Mouse (Mus musculus) ovary, postnatal 36 days (tissue): ENCODE results near the gene Fam186b.

Experiments used
- DNase-seq: peaks from one replicate; pipeline ENCODE4 v3.0.0; 2022; ENCODE audit warnings: low spot score, mixed read lengths

Gene Fam186b

GRCm38 (mm10) chr15:99295484-99295981 is at the start of gene Fam186b:
TSS of gene Fam186b (minus strand) at chr15:99295888.
- peak; percentile 52 for DNase-seq

GRCm38 (mm10) chr15:99344961-99345360 is 49.3 kb upstream of the Fam186b start:
- no peak for DNase-seq

DNA sequence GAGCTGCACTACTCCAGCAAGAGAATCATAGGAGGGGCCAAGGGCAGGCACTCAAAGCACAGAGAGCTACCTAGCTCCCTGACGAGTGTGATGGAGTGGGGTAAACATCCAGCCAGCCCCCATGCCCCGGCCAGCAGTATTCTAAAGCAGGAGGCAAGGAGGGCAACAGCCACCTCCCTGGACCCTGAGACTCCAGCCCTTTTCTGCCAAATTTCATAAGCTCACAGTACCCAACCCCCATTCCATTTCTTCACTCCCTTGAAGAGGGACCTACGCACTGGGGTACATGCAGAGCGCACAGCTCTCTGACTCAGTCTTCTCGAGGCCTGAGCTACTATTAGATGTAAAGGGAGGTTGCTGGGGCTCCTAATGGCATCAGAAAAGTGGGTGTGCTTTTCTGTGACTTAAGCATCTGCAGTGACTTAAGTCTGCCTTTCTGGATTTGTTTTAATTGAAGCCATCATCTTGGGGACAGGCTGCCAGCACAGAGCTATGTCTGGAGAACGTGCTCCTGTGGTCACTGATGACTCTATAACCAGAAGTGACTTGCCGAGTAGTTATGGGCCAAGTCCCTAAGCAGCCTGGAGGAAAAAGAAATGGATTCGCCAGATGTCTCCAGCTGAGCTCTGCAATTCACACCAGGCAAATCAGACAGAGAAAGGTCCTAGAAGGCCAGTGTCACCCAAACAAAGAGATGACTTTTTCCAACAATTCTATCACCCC is 48.6 kb upstream of the Fam186b start:
- no peak for DNase-seq

DNA sequence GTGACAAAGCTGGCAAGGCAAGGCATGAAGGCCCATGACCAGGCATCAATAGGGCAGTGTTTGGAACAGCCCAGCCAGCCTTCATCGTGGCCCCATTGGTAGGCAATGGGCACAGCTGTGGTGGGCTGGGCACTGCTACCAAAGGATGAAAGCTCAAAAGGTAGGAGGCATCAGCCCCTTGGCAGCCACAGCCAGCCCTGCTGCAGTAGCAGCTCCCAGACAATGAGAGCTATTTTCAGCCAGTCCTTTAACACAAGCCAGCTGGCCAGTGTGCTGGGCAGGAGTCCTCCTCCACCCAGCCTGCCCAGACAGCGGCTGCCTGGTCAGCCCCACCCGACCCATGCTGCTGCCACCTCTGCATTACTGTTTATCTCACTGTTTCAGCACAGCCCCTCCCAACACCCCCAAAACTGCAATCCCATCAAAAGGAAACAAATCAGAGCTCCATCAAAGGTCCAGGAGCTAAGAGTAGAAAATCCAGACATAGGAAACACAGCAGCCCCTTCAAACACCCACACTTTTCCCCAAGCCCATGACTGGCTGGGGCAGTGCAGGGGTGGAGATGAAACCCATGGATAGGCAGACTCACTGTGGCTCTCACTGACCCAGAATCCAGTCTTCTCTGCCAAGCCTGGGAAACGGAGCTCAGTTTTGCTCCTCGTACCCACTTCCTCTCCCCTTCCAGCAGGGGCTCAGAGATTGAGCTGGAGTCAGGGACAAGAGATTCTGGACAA is 47.9 kb upstream of the Fam186b start:
- peak; percentile 25 for DNase-seq

GRCm38 (mm10) chr15:99342194-99342981 is 46.7 kb upstream of the Fam186b start:
- no peak for DNase-seq

DNA sequence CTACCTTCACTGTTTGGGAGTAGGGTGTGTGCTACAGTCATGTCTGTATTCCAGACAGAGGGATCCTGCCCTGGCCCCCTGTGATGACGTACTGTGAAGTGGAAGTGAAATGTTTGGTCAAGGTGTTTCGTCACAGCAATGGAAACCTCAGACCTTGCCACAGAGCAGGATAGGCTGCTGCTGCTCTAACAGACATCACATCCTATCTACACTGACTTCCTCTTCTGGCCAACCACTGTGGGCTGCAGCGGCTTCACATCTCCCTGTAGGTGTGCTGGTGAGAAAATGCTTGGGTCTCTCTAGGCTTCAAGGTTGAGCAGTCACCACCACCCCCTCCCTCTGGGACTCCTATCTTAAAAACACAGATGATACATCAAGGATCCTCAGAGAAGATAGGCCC is 45.4 kb upstream of the Fam186b start:
- DNase-seq: no peak

- DNase-seq: no peak
Measured at GRCm38 (mm10) chr15:99339669-99340068, 44.0 kb upstream of the Fam186b start.

DNA sequence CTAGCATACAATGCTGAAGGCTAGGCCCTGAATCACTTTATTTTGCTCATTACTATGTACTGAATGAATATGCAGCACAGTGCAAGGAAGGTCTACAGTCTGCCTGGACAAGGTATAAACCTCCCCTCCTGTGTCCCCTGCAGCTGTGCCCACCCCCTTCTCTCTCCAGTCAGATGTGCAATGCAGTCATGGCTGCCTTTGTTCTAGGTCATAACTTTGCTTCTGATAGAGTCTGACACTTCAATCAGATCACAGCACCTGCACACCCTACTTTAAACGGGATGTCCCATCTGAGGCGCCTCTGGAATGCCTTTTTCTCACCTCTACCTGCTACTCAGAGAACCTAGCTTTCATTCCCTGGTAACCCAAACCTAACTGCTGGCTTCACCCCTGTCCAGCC is 43.2 kb upstream of the Fam186b start:
- no peak for DNase-seq

- DNase-seq: no peak
Measured at GRCm38 (mm10) chr15:99335801-99336320, 40.2 kb upstream of the Fam186b start.

- DNase-seq: no peak
Measured at GRCm38 (mm10) chr15:99334500-99334899, 38.8 kb upstream of the Fam186b start.

- no peak for DNase-seq
Measured at GRCm38 (mm10) chr15:99333676-99334065, 38.0 kb upstream of the Fam186b start.

GRCm38 (mm10) chr15:99332921-99333675 is 37.4 kb upstream of the Fam186b start:
- DNase-seq: peak; percentile 32

DNA sequence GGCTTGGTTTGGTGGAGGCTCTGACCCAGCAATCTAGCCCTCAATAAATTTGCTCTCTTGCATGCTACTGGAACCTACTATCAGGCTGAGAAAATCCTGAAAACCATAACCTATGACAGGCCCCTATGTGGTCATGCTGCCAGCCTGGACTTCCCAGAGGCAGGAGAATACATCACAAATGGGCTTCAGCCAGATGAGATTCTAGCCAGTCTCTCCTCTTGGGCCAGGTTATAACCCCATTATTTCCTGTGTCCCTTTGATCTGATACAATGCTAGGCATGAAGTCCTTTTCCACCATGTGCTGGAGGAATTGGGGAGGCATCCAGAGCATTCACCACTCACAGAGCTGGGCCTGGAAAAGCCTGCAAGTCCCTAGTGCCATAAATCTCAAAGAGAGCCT is 36.4 kb upstream of the Fam186b start:
- DNase-seq: no peak

DNA sequence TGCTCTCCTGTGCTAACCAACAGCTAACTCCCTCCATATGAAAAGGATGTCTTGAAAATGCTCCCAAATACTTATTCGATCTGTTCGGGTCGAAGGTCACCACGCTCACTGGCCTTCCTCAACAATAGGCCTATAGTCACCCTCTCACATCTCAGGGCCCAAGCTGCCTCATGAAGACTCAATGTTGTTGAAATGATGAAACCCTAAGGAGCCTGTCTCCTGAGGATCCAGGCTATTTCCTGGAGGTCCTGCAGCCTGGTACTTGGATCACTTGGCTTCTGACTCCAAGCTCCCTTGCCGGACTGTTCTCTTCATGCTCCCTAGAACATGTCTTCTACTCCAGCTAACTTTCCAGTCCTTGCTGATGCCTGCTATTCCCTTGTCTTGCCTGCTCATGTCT is 35.7 kb upstream of the Fam186b start:
- DNase-seq: no peak

- no peak for DNase-seq
Measured at GRCm38 (mm10) chr15:99330324-99330723, 34.6 kb upstream of the Fam186b start.

DNA sequence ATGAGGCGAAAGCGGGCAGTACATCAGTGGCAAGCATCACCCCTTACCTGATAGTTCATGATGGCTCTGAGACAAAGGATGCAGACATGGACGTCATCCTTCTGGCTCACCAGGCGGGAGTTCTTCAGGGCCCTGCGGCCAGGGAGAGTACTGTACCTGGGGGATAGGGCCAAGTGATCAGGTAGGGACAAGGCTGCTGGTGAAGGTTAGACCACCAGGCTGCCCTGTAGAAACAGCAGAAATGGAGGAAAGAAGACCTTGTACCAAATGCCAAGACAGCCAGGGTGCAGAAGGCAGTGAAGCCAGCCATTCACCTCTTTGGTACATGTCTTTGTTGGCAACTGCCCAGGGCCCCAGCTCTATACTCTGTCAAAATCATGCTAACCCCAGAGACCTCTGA is 32.3 kb upstream of the Fam186b start:
- no peak for DNase-seq

- no peak for DNase-seq
Measured at GRCm38 (mm10) chr15:99326959-99327358, 31.3 kb upstream of the Fam186b start.

DNA sequence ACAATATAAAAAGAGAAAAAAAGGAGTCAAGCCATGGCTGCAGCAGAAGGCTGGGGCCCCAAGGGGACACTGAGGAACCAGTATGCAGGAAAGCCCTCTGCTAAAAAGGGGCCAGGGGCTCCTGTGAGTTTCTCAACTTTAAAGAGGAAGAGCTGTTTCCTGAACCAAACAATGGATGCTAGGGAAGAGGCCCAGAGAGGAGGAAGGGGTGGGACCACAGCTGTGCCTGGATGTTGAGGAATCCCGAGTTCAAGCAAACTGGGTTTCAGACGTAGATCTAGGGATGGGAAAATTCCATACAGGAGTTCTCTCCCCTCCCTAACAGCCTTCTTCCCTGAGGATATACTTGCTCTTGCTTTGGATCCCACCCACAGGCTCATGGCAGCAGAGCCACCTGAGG is 30.7 kb upstream of the Fam186b start:
- no peak for DNase-seq

DNA sequence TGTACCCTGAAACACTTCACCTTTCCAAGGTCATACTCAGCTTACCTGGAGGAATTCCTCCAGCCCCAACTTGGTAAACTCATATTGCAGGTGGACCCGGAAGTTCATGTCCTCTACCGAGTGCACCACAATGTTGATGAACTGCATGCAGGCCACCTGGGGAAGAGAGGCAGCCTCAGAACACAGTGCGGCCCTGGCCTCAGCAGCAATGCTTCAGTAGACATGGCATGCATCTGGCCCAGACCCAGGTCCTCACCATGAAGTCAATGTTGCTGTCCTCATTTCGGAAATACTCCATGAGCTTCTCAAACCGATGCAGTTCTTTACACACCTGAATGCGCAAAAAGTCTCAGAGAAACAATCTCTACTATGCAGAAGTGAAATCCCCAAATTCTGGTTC is 29.9 kb upstream of the Fam186b start:
- no peak for DNase-seq

DNA sequence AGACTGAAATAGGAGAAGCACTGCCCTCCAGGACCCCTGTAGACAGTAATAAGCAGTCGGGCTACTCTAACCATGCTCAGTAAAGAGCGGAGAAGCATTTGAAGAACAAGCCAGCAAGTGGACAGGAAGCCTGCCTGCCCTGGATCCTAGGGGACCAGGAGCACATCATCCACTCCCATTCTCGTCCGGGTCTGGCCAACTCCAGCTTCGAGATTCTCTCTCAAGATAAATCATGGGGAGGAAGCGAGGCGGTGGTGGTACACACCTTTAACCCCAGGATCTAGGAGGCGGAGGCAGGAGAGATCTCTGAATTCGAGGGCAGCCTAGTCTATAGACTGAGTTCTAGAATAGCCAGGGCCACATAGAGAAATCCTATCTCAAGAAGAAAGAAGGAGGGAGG is 28.5 kb upstream of the Fam186b start:
- DNase-seq: no peak

GRCm38 (mm10) chr15:99320978-99321377 is 25.3 kb upstream of the Fam186b start:
- DNase-seq: no peak
